Mouse (Mus musculus): Measurements from ENCODE around the gene Padi3. TPM values are rescaled to one million over a fixed set of nuclear protein-coding genes. Genes with fewer than 3 reads are reported as not detected.

The Padi3 gene
- polyA plus RNA-seq, 1 experiment from 2014 or later: not detected

- Histone ChIP-seq H3K27ac (replicated peaks) (no peak overlapping the region), H3K9ac (no peak overlapping the region), H3K4me2 (no peak overlapping the region), H3K4me1 (replicated peaks) (no peaks in the 10 kb centered on the region), H3K4me3 (no peak overlapping the region), H3K27me3 (no peaks in the 10 kb centered on the region), H3K36me3 (no peaks in the 10 kb centered on the region), H3K9me3 (no peaks in the 10 kb centered on the region)
- WGBS: 45% methylated on average over 4 of the region's 4 CpGs
- no peak for ATAC-seq (ENCODE audit: low FRiP score, low read depth)
Observed at GRCm38 (mm10) chr4:140743086-140743485, 67.4 kb downstream of the Padi3 start.

- H3K9ac ChIP-seq: no peak within 1 kb of the TSS
- no peak within 1 kb of the TSS for H3K4me3 ChIP-seq
- ATAC-seq (ENCODE audit: low FRiP score, low read depth): no peak
- no peak within 1 kb of the TSS for H3K4me2 ChIP-seq
- H3K4me1 ChIP-seq (replicated peaks): no peaks in the 10 kb centered on the region
- no peaks in the 10 kb centered on the region for H3K27me3 ChIP-seq
- H3K36me3 ChIP-seq: no peaks in the 10 kb centered on the region
- H3K27ac ChIP-seq (replicated peaks): no peak within 1 kb of the TSS
- WGBS: 85% methylated on average over 2 of the region's 2 CpGs
- H3K9me3 ChIP-seq: no peaks in the 10 kb centered on the region
Observed at GRCm38 (mm10) chr4:140742543-140742942, 67.9 kb downstream of the Padi3 start, which contains the start of gene Padi6. TSS of gene Padi6 (minus strand) at chr4:140742643.

GRCm38 (mm10) chr4:140741401-140741800 is 69.0 kb downstream of the Padi3 start:
- no peak for ATAC-seq (ENCODE audit: low FRiP score, low read depth)
- Histone ChIP-seq H3K27me3 (no peaks in the 10 kb centered on the region), H3K9me3 (no peaks in the 10 kb centered on the region), H3K4me1 (replicated peaks) (no peaks in the 10 kb centered on the region), H3K4me2 (no peak overlapping the region), H3K4me3 (no peak overlapping the region), H3K27ac (replicated peaks) (no peak overlapping the region), H3K9ac (no peak overlapping the region), H3K36me3 (no peaks in the 10 kb centered on the region)
- WGBS: 88% methylated on average over 6 of the region's 6 CpGs

GRCm38 (mm10) chr4:140740655-140741054 is 69.8 kb downstream of the Padi3 start:
- H3K4me2 ChIP-seq: no peak overlapping the region
- WGBS: 90% methylated on average over 11 of the region's 11 CpGs
- H3K4me3 ChIP-seq: no peak overlapping the region
- no peak for ATAC-seq (ENCODE audit: low FRiP score, low read depth)
- H3K9ac ChIP-seq: no peak overlapping the region
- no peaks in the 10 kb centered on the region for H3K27me3 ChIP-seq
- no peaks in the 10 kb centered on the region for H3K4me1 ChIP-seq (replicated peaks)
- H3K9me3 ChIP-seq: no peaks in the 10 kb centered on the region
- H3K27ac ChIP-seq (replicated peaks): no peak overlapping the region
- H3K36me3 ChIP-seq: no peaks in the 10 kb centered on the region

Other genes with a start within 250 kb of the Padi3 start
- 26.2 and 28.2 TPM in 2 replicates for gene Arhgef10l, start 144.6 kb downstream of the Padi3 start, polyA plus RNA-seq (2015; fragmentation: Nextera tagmentation; extraction: Ambion mirVana)
- gene Rcc2, start 110.1 kb downstream of the Padi3 start, polyA plus RNA-seq (2015; fragmentation: Nextera tagmentation; extraction: Ambion mirVana): 25.0 and 28.8 TPM in 2 replicates
- gene Padi6, start 68.0 kb downstream of the Padi3 start, polyA plus RNA-seq (2015; fragmentation: Nextera tagmentation; extraction: Ambion mirVana): not detected in 2 replicates
- 0.09 TPM in 2 replicates for gene Padi4, start 36.4 kb downstream of the Padi3 start, polyA plus RNA-seq (2015; fragmentation: Nextera tagmentation; extraction: Ambion mirVana)
- gene Padi1, start 35.1 kb upstream of the Padi3 start, polyA plus RNA-seq (2015; fragmentation: Nextera tagmentation; extraction: Ambion mirVana): 0.06 TPM in 1 of 2 replicates, not detected in the other
- gene Padi2, start 95.7 kb upstream of the Padi3 start, polyA plus RNA-seq (2015; fragmentation: Nextera tagmentation; extraction: Ambion mirVana): 1.2 and 2.2 TPM in 2 replicates
- 480 TPM in 2 replicates for gene Sdhb, start 150.6 kb upstream of the Padi3 start, polyA plus RNA-seq (2015; fragmentation: Nextera tagmentation; extraction: Ambion mirVana)
- 181 and 193 TPM in 2 replicates for gene Atp13a2, start 176.2 kb upstream of the Padi3 start, polyA plus RNA-seq (2015; fragmentation: Nextera tagmentation; extraction: Ambion mirVana)
- gene Mfap2, start 199.8 kb upstream of the Padi3 start, polyA plus RNA-seq (2015; fragmentation: Nextera tagmentation; extraction: Ambion mirVana): 161 and 173 TPM in 2 replicates
- gene Crocc, start 249.9 kb upstream of the Padi3 start, polyA plus RNA-seq (2015; fragmentation: Nextera tagmentation; extraction: Ambion mirVana): 6.2 and 7.7 TPM in 2 replicates

All from hindbrain, embryonic 15.5 days (tissue).